Mouse (Mus musculus) hindbrain, postnatal 0 days (tissue): ENCODE data around the gene Nrsn2. TPM values are rescaled to one million over a fixed set of nuclear protein-coding genes. Genes with fewer than 3 reads are reported as not detected.

Source experiments
- ATAC-seq: fragments of 200-750 bp; cut with Nextera tagmentation; 2 replicates; pipeline ENCODE4 v1.8.0; 2017; ENCODE audit warnings: mild to moderate bottlenecking, moderate TSS enrichment, moderate library complexity
- DNase-seq: peaks from one replicate; pipeline ENCODE4 v3.0.0-alpha.2; 2015; ENCODE audit warnings: low spot score
- H3K27ac ChIP-seq: fragments of 300-500 bp; sonication (generic); 2 replicates; pipeline ENCODE4 v1.5.1; 2014; ENCODE audit warnings: mild to moderate bottlenecking
- H3K27me3 ChIP-seq: fragments of 300-500 bp; sonication (generic); 2 replicates; pipeline ENCODE4 v1.6.1; 2014; ENCODE audit warnings: low read length, mixed read lengths; ENCODE audit not compliant: insufficient read depth
- H3K36me3 ChIP-seq: fragments of 300-500 bp; sonication (generic); 2 replicates; pipeline ENCODE4 v1.6.1; 2014; ENCODE audit warnings: low read length, mixed read lengths; ENCODE audit not compliant: insufficient read depth
- H3K4me1 ChIP-seq: fragments of 300-500 bp; sonication (generic); 2 replicates; pipeline ENCODE4 v1.6.1; 2014; ENCODE audit warnings: antibody characterized with exemption, low read length, mixed read lengths; ENCODE audit not compliant: insufficient read depth
- H3K4me2 ChIP-seq: fragments of 300-500 bp; sonication (generic); 2 replicates; pipeline ENCODE4 v1.6.1; 2014; ENCODE audit warnings: low read depth, mild to moderate bottlenecking, low read length, moderate library complexity, mixed read lengths
- H3K4me3 ChIP-seq: fragments of 300-500 bp; sonication (generic); 2 replicates; pipeline ENCODE4 v1.5.1; 2014; ENCODE audit warnings: low read length
- H3K9ac ChIP-seq: fragments of 300-500 bp; sonication (generic); replicated peaks from 2 replicates; pipeline ENCODE4 v1.6.1; 2014; ENCODE audit warnings: mild to moderate bottlenecking, low read length, moderate library complexity, mixed read lengths
- H3K9me3 ChIP-seq: fragments of 300-500 bp; sonication (generic); 2 replicates; pipeline ENCODE4 v1.6.1; 2016; ENCODE audit warnings: low read length, mixed read lengths
- CTCF ChIP-seq: IDR thresholded peaks from 2 replicates; pipeline ENCODE4 v1.5.1; 2016; ENCODE audit warnings: antibody characterized with exemption, control low read depth, low read depth
- WGBS: fragments of 180-500 bp; shearing (Covaris S2); extraction: QIAGEN DNeasy Blood & Tissue Kit; methylation state at CpG from one replicate; pipeline ENCODE4 v1.1.7; 2014; 5-methylcytosine and 5-hydroxymethylcytosine counted together
- polyA plus RNA-seq: library from polyadenylated mRNA; unstranded; fragments of >200 nt; fragmentation: Nextera tagmentation; extraction: Ambion mirVana; gene quantifications from 2 replicates; pipeline ENCODE4 v1.2.1, GENCODE M21; 2015
- total RNA-seq: library from RNA; depleted of rRNA; stranded (reverse); fragments of >200 nt; gene quantifications from 2 replicates; pipeline ENCODE4 v1.2.3, GENCODE M21; 2014

Nrsn2 gene
- total and polyA plus RNA-seq, 2 experiments from 2014 or later = 72.2 to 91.3 TPM

DNA sequence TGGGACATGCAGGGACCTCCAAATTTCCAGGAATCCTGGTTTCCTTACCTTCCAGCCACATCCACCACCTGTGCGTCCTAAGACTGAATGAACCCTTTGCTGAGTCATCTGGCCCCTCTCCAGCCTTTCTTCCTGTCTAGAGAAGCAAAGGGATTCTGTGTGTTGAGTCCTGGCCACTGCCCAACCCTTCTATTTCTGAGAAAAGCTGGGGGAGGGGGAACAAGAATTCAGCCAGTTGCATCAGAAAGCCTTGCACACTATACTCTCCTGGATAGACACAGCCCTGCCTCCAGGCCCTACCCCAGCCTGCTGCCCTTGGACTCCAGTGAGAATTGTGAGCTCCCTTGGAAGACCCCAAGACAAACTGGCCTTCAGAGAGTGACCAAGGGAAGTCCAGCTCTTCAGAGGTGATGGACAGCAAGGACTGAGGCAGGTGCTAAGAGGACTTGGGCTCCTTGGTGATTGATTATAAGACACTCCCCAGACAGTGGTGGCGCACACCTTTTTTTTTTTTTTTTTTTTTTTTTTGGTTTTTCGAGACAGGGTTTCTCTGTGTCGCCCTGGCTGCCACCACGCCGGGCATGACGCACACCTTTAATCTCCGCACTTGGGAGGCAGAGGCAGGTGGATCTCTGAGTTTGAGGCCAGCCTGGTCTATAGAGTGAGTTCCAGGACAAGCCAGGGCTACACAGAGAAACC lies 26.4 kb downstream of the Nrsn2 start:
- Histone ChIP-seq H3K4me3 (no peak overlapping the region), H3K9me3 (no peaks in the 10 kb centered on the region), H3K27me3 (no peaks in the 10 kb centered on the region), H3K27ac (no peak overlapping the region), H3K9ac (no peak overlapping the region), H3K4me1 (no peaks in the 10 kb centered on the region), H3K36me3 (no peaks in the 10 kb centered on the region), H3K4me2 (no peak overlapping the region)
- 87% methylated on average over 8 of the region's 8 CpGs for WGBS
- TF ChIP-seq CTCF = no peak
- ATAC-seq (0 out of 2 replicates have a peak, but pooled peaks have one; percentile 32), DNase-seq (peak; percentile 32)

GRCm38 (mm10) chr2:152349205-152349604 lies 27.2 kb downstream of the Nrsn2 start:
- Histone ChIP-seq H3K4me2 (no peak overlapping the region), H3K4me3 (no peak overlapping the region), H3K36me3 (no peaks in the 10 kb centered on the region), H3K4me1 (peaks cover 3% of the 10 kb centered on the region; the same call in 1 of the 2 replicates), H3K9me3 (no peaks in the 10 kb centered on the region), H3K27me3 (no peaks in the 10 kb centered on the region), H3K27ac (no peak overlapping the region), H3K9ac (no peak overlapping the region)
- no peak for TF ChIP-seq CTCF
- no peak for ATAC-seq
- 93% methylated on average over 6 of the region's 6 CpGs for WGBS
- DNase-seq = no peak

DNA sequence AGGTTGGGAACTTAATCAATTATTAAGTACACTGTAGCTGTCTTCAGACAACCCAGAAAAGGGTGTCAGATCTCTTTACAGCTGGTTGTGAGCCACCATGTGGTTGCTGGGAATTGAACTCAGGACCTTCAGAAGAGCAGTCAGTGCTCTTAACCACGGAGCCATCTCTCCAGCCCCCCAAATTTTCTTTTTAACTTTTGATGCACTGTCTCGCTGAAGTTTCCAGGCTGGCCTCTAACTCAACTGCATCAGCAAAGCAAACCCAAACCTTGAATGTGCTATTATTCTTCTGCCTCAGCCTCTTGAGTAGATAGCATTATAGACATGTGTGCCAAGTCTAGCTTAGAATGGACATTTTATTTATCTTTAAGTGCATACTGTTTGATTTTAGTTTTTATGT lies 28.7 kb downstream of the Nrsn2 start:
- ATAC-seq (no peak), DNase-seq (no peak)
- Histone ChIP-seq H3K4me1 (peaks cover 4% of the 10 kb centered on the region; the same call in 1 of the 2 replicates), H3K9me3 (no peaks in the 10 kb centered on the region), H3K4me2 (no peak overlapping the region), H3K9ac (no peak overlapping the region), H3K27ac (no peak overlapping the region), H3K36me3 (no peaks in the 10 kb centered on the region), H3K27me3 (no peaks in the 10 kb centered on the region), H3K4me3 (no peak overlapping the region)
- no peak for TF ChIP-seq CTCF
- 78% methylated on average over 2 of the region's 2 CpGs for WGBS

- no peaks in the 10 kb centered on the region for H3K36me3 ChIP-seq
- H3K4me3 ChIP-seq = no peak overlapping the region
- H3K9ac ChIP-seq = no peak overlapping the region
- WGBS = 45% methylated on average over 9 of the region's 9 CpGs
- H3K27ac ChIP-seq = no peak overlapping the region
- no peak overlapping the region for H3K4me2 ChIP-seq
- ATAC-seq = no peak
- H3K9me3 ChIP-seq = no peaks in the 10 kb centered on the region
- TF ChIP-seq CTCF = no peak
- no peaks in the 10 kb centered on the region for H3K27me3 ChIP-seq
- peaks cover 4% of the 10 kb centered on the region; the same call in 1 of the 2 replicates for H3K4me1 ChIP-seq
- no peak for DNase-seq
Measured at GRCm38 (mm10) chr2:152346776-152347465, 29.5 kb downstream of the Nrsn2 start.

DNA sequence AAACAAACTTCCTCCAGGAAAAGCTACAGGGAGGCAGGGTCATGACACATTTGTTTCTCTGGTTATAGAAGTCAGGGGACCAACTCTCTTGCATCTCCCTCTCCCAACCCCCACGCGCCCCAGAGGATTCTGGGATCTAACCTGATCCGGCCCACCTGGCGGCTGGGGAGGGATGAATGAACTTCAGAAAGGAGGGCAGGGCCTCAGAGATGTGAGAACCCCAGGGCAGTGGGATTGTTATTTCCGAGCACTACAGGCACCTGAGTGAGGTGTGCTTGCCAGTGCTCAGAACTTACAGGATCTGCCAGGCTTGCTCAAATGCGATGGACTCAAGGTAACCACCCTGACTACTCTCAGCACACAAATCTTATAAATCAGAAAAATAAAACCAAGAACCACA lies 31.0 kb downstream of the Nrsn2 start:
- ATAC-seq (no peak), DNase-seq (no peak)
- Histone ChIP-seq H3K4me3 (no peak overlapping the region), H3K9ac (no peak overlapping the region), H3K4me1 (peaks cover 4% of the 10 kb centered on the region; the same call in 1 of the 2 replicates), H3K27me3 (no peaks in the 10 kb centered on the region), H3K27ac (no peak overlapping the region), H3K36me3 (no peaks in the 10 kb centered on the region), H3K9me3 (no peaks in the 10 kb centered on the region), H3K4me2 (no peak overlapping the region)
- TF ChIP-seq CTCF = no peak
- WGBS = 82% methylated on average over 6 of the region's 6 CpGs

- Histone ChIP-seq H3K36me3 (no peaks in the 10 kb centered on the region), H3K9ac (no peak overlapping the region), H3K4me1 (peaks cover 4% of the 10 kb centered on the region; the same call in 1 of the 2 replicates), H3K9me3 (no peaks in the 10 kb centered on the region), H3K27me3 (no peaks in the 10 kb centered on the region), H3K4me3 (no peak overlapping the region), H3K4me2 (no peak overlapping the region), H3K27ac (no peak overlapping the region)
- ATAC-seq (no peak), DNase-seq (no peak)
- 69% methylated on average over 5 of the region's 5 CpGs for WGBS
- no peak for TF ChIP-seq CTCF
Measured at GRCm38 (mm10) chr2:152344909-152345308, 31.5 kb downstream of the Nrsn2 start.
